ENCODE assay signal across 19 mouse cellular contexts in the genomic region with DNA sequence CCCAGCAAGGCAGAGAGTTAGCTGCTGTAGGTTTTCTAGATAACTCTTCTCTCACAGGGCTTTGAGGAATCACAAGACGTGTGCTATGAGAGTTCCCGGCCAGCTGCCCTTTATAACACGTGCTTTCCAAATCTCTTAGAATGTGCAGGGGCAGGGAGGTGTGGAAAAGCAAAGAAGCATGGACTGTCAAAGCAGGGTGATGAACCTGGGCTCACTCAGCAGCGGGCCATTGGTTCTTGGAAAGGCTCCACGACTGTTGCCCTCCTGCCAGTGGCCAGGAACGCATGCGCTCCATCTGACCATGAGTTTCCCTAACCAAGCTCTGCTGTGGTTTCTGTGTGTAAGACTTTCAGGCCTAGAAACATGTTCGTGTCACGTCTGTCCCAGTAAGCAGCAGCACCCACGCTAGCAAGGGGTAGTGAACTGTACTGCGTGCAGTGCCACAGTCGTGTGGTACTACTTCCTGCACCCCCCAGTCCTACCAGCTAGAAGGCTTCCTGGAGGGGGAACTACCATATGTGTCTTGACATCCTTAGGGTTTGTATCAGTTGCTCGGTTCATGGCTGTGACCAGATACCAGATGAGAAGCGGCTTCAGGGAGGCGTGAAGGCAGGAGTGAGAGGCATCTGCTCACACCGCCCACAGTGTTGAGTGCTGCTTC.
A peak's percentile ranks its signal among the peaks of the same experiment; 100 is the strongest.
DNase-seq lines count a peak whose midpoint lies in the region; ATAC-seq and TF ChIP-seq lines count a peak whose summit lies in the region.
"Had no signal": no experiment of that assay in that cellular context is flagged by ENCODE, and none has a peak within 500 bp of the region (broad histone marks: within the 10 kb centered on the region; RNA-seq: fewer than 3 reads in every experiment).

No protein-coding gene starts in this region.

- no peaks in the 10 kb centered on the region for H3K4me1 ChIP-seq in hindbrain, postnatal 0 days (ENCODE audit: insufficient read depth, low read length)
- H3K4me1 ChIP-seq in hindbrain, embryonic 10.5 days (replicated peaks), result 0 out of 2 replicates have a peak, but pooled peaks cover 3% of the 10 kb centered on the region
- H3K4me1 ChIP-seq: forebrain, embryonic 10.5 days; limb, embryonic 15.5 days; lung, embryonic 15.5 days; neural tube, embryonic 12.5 days had no signal

- TF ChIP-seq CTCF in hindbrain, postnatal 0 days (IDR thresholded peaks at IDR 0.05; ENCODE audit: low read depth), result no peak

- no peaks in the 10 kb centered on the region for H3K36me3 ChIP-seq in hindbrain, postnatal 0 days (ENCODE audit: insufficient read depth, low read length)
- peaks cover 32% of the 10 kb centered on the region for H3K36me3 ChIP-seq in hindbrain, embryonic 10.5 days
- H3K36me3 ChIP-seq: neural tube, embryonic 12.5 days had no signal

- no peaks in the 10 kb centered on the region for H3K9me3 ChIP-seq in hindbrain, postnatal 0 days (ENCODE audit: low read length)
- no peaks in the 10 kb centered on the region for H3K9me3 ChIP-seq in hindbrain, embryonic 10.5 days
- H3K9me3 ChIP-seq: embryonic facial prominence, embryonic 13.5 days; forebrain, embryonic 10.5 days; limb, embryonic 15.5 days; lung, embryonic 15.5 days; neural tube, embryonic 12.5 days had no signal

- ATAC-seq in hindbrain, postnatal 0 days, result peak; percentile 38; the same call in 1 of the 2 replicates
- ATAC-seq: midbrain, embryonic 16.5 days had no signal

- H3K27me3 ChIP-seq in hindbrain, postnatal 0 days (ENCODE audit: insufficient read depth, low read length), result no peaks in the 10 kb centered on the region
- H3K27me3 ChIP-seq in hindbrain, embryonic 10.5 days (ENCODE audit: insufficient read depth, poor library complexity, severe bottlenecking), result no peaks in the 10 kb centered on the region
- H3K27me3 ChIP-seq: embryonic facial prominence, embryonic 13.5 days; limb, embryonic 15.5 days; lung, embryonic 15.5 days; neural tube, embryonic 12.5 days had no signal

- H3K9ac ChIP-seq in hindbrain, postnatal 0 days (replicated peaks; ENCODE audit: low read length), result no peak overlapping the region
- H3K9ac ChIP-seq: embryonic facial prominence, embryonic 13.5 days; limb, embryonic 15.5 days; lung, embryonic 15.5 days; neural tube, embryonic 12.5 days had no signal

- H3K27ac ChIP-seq in hindbrain, postnatal 0 days, result no peak overlapping the region
- no peak overlapping the region for H3K27ac ChIP-seq in hindbrain, embryonic 10.5 days
- H3K27ac ChIP-seq: embryonic facial prominence, embryonic 13.5 days; forebrain, embryonic 10.5 days; limb, embryonic 15.5 days; lung, embryonic 15.5 days; neural tube, embryonic 12.5 days had no signal

- no peak overlapping the region for H3K4me2 ChIP-seq in hindbrain, postnatal 0 days (ENCODE audit: low read depth, low read length)
- H3K4me2 ChIP-seq: embryonic facial prominence, embryonic 13.5 days; limb, embryonic 15.5 days; lung, embryonic 15.5 days; neural tube, embryonic 12.5 days had no signal

- no peak for DNase-seq in hindbrain, postnatal 0 days (ENCODE audit: low spot score)
- DNase-seq in hindbrain, embryonic 10.5 days (ENCODE audit: low spot score), result no peak
- DNase-seq in thymus, postnatal 0 days (ENCODE audit: low spot score), result peak; percentile 29
- DNase-seq in thymus, postnatal 4 days, result no peak
- DNase-seq in kidney, adult 9 months, result peak; percentile 88
- DNase-seq in thymus, postnatal 25 days, result peak; percentile 25
- no peak for DNase-seq in spleen, adult 12 weeks (ENCODE audit: low spot score)
- DNase-seq in testis, postnatal 10 days (ENCODE audit: low spot score), result no peak
- DNase-seq: cerebellum, adult 11 months; heart, adult 11 months; heart, postnatal 4 days; layer of hippocampus, adult 9-11 months; right cerebral cortex, postnatal 4 days had no signal

- H3K4me3 ChIP-seq in hindbrain, postnatal 0 days (ENCODE audit: low read length), result no peak overlapping the region
- H3K4me3 ChIP-seq in hindbrain, embryonic 10.5 days, result no peak overlapping the region
- H3K4me3 ChIP-seq: embryonic facial prominence, embryonic 13.5 days; forebrain, embryonic 10.5 days; limb, embryonic 15.5 days; lung, embryonic 15.5 days; neural tube, embryonic 12.5 days had no signal

- WGBS in hindbrain, postnatal 0 days, result 90% methylated on average over 16 of the region's 16 CpGs
- WGBS in hindbrain, embryonic 10.5 days, result 96% methylated on average over 16 of the region's 16 CpGs

Comparison
In these comparisons a context has a peak if more than half of its experiments do, and no peak if none do; other contexts are left out.
1. DNase-seq: peak in thymus, postnatal 0 days (single experiment), kidney, adult 9 months (single experiment) and thymus, postnatal 25 days (single experiment); none in hindbrain, postnatal 0 days (single experiment), hindbrain, embryonic 10.5 days (single experiment), thymus, postnatal 4 days (single experiment), spleen, adult 12 weeks (single experiment) and testis, postnatal 10 days (single experiment).